Mouse (Mus musculus): Measurements from ENCODE around the gene Cd109. TPM values are rescaled to one million over a fixed set of nuclear protein-coding genes. Genes with fewer than 3 reads are reported as not detected.
A peak's percentile ranks its signal among the peaks of the same experiment; 100 is the strongest.

Gene Cd109
- total RNA-seq, 2 experiments from 2014 or later: 0.57 to 0.76 TPM

- no peak for DNase-seq (ENCODE audit: low spot score in 2 of 2)
- intact Hi-C loops (cut with DNase I): no loop called here
These were observed 16.5 kb downstream of the Cd109 start for GRCm38 (mm10) chr9:78631755-78632434.

- intact Hi-C loops (cut with DNase I): no loop called here
- no peak for DNase-seq (ENCODE audit: low spot score in 2 of 2)
These were observed 18.6 kb downstream of the Cd109 start for GRCm38 (mm10) chr9:78633976-78634375.

- intact Hi-C loops (cut with DNase I): no loop called here
- DNase-seq (ENCODE audit: low spot score in 2 of 2): no peak
These were observed 26.0 kb downstream of the Cd109 start for GRCm38 (mm10) chr9:78641386-78641785.

DNA sequence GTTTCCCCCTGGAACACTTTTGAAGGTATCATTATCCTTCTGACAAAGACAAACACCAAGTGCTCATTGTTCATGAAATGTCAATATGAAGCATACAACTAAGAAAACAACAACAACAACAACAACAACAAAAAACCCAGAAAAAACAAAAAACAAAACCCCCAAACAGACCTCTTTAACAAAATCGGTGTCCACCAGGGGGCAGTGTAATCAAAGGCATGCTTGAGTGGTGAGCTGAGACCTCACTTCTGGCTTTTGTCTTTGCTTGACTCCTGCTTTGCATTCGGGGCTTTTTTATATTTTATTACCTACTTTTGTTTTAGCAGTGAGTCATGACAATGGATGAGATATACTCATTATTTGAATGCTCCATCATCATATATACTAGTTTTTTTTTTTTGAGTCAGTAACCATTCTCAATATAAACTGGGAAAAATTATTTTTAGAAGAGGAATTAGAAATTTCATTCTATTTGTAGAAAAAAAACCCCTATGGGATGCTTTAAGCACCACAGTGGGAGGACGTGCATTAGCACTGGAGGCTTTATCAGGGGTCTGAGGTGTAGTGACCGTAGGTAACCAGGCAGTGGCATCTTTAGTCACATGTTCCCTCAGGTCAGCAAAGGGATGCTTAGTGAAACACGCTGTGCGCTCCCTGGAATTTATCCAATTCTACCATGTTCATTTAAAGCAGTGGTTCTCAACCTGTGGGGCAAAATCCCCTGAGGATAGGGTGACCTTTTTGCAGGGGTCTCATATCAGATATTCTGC is 30.8 kb downstream of the Cd109 start:
- DNase-seq (ENCODE audit: low spot score in 2 of 2): peak; percentile 32 to 35
- intact Hi-C loops (cut with DNase I): loop anchor here (5.0 kb wide), 2 partner anchors 121 to 1076 kb away; no protein-coding TSS in a partner anchor

GRCm38 (mm10) chr9:78648641-78649040 is 33.3 kb downstream of the Cd109 start:
- intact Hi-C loops (cut with DNase I): loop anchor here (5.0 kb wide), 2 partner anchors 119 to 1074 kb away; no protein-coding TSS in a partner anchor
- DNase-seq (ENCODE audit: low spot score in 2 of 2): no peak

- DNase-seq (ENCODE audit: low spot score in 2 of 2): no peak
- intact Hi-C loops (cut with DNase I): loop anchor here (5.0 kb wide), 2 partner anchors 118 to 1073 kb away; no protein-coding TSS in a partner anchor
These were observed 34.1 kb downstream of the Cd109 start for GRCm38 (mm10) chr9:78649398-78649797.

DNA sequence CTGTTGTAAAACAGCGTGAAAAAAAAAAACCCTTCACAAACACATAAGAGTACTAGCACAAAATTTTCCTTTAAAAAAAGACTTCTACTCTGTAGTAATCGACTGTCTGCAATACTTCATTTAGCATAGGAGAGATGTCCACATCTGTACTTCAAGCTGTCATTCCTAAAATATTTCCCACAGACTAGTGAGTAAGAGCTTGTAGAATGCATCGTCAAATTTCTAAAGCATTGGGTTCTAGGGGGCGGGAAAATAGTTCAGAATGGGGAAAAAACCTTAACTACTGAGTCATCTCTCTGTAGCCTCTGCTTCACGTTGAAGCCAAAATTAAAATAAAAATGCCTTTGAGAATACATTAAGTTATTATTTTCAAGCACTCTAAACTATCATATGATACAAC is 42.2 kb downstream of the Cd109 start:
- intact Hi-C loops (cut with DNase I): no loop called here
- peak in 1 of 2 experiments; percentile 11 for DNase-seq (ENCODE audit: low spot score in 2 of 2)

- intact Hi-C loops (cut with DNase I): no loop called here
- no peak for DNase-seq (ENCODE audit: low spot score in 2 of 2)
These were observed 56.2 kb downstream of the Cd109 start for GRCm38 (mm10) chr9:78671446-78671985.

DNA sequence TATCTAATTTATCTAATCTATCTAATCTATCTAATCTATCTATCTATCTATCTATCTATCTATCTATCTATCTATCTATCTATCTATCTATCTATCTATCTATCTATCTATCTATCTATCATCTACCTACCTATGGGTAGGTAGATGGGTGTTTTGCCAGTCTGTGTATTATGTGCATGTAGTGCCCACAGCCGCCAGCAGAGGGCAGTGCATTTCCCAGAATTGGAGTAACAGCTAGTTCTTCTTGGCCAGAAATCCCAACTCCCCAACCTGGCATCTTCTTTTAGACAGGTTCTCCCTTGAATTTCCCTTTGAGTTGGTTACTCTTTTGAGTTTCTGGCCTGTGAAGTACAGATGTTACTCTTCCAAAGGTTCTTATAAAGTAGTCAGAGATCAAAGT is 85.3 kb downstream of the Cd109 start:
- intact Hi-C loops (cut with DNase I): loop anchor here (5.0 kb wide), 1 partner anchor 1022 kb away; no protein-coding TSS in a partner anchor
- peak; percentile 53 to 65 for DNase-seq (ENCODE audit: low spot score in 2 of 2)

GRCm38 (mm10) chr9:78702509-78703239 is 87.3 kb downstream of the Cd109 start:
- DNase-seq (ENCODE audit: low spot score in 2 of 2): no peak
- intact Hi-C loops (cut with DNase I): loop anchor here (5.0 kb wide), 1 partner anchor 1020 kb away; no protein-coding TSS in a partner anchor

- intact Hi-C loops (cut with DNase I): no loop called here
- DNase-seq (ENCODE audit: low spot score in 2 of 2): no peak
These were observed 105.8 kb downstream of the Cd109 start for GRCm38 (mm10) chr9:78720888-78721798.

DNA sequence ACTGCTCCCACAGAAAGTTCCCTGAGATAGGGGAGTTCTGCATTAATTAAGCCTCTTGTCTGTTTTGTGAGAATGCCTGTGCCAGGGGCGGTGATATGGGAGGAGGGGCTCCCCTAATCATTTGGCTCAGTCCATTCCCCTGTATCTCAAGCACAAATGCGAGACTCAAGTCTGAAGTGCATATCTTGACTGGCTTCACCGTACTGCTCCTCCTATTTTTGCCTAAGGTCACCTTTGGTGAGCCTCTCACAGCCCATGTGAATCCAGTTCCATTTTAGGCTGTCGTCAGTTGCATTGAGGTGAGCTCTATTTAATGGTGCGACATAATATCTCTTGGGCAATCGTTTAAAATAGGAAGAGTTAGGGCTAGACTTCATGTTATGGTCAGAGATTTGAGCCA is 116.6 kb downstream of the Cd109 start:
- intact Hi-C loops (cut with DNase I): no loop called here
- DNase-seq (ENCODE audit: low spot score in 2 of 2): no peak

GRCm38 (mm10) chr9:78735519-78735918 is 120.2 kb downstream of the Cd109 start:
- DNase-seq (ENCODE audit: low spot score in 2 of 2): no peak
- intact Hi-C loops (cut with DNase I): no loop called here

DNA sequence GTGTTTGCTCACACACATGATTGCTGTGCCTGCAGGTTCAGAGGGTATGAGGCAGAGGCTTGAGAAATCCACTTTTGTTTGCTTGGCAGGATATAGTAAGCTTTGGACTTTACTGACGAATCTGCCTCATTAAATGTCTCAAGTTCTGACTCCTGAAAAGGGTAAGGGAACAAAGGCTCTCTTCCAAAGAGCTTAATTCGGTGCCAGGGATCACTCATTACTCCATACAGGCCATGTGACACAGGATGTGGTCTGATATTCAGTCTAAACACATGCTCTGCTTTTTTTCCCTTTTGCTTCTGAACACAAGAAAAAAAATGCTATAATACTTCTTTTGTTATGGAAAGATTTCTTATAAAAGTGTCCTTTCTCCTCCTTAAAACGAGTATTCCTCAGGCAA is 126.7 kb downstream of the Cd109 start:
- intact Hi-C loops (cut with DNase I): no loop called here

DNA sequence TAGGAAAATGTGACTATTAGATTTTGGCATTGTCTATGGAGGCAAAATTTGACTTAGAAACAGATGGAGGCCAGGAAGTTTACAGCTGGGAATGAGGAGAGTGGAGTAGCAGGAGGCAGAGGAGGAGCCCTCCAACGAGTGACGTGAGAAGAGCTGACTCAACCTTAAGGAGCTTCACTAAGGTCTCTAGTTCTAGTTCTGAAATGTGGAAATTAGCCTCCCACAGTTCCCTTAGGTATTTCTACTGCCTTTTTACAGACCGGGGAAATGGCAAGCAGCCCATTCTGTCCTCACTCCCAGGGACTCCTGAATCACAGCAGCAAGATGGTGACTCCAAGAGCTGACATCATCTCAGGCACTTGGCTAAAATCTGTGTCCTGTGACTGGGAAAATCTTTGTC is 134.9 kb downstream of the Cd109 start:
- DNase-seq (ENCODE audit: low spot score in 2 of 2): peak in 1 of 2 experiments; percentile 43
- intact Hi-C loops (cut with DNase I): no loop called here

More for the DNA sequence above, 126.7 kb downstream of the Cd109 start:
- no peak for DNase-seq (ENCODE audit: low spot score in 2 of 2)

Data from left cerebral cortex, postnatal 25 days (tissue).